10 mouse cellular contexts compared by ENCODE assay signal in genomic region chr10:8431857-8432256, GRCm38 (mm10).
DNase-seq lines count a peak whose midpoint lies in the region; ATAC-seq lines count a peak whose summit lies in the region.
"Had no signal": no experiment of that assay in that cellular context is flagged by ENCODE, and none has a peak within 500 bp of the region (broad histone marks: within the 10 kb centered on the region; RNA-seq: fewer than 3 reads in every experiment).

No protein-coding gene starts in this region.

- peak; percentile 6 to 15 for DNase-seq in adrenal gland, postnatal 36 days
- DNase-seq in adrenal gland, postnatal 4 days (ENCODE audit: low spot score in 2 of 2), result no peak
- DNase-seq in kidney, postnatal 14 days, result peak; percentile 5
- peak; percentile 24 for DNase-seq in retina, embryonic 14.5 days (ENCODE audit: low spot score)
- DNase-seq in spleen, postnatal 10 days (ENCODE audit: low spot score in 2 of 2), result no peak
- DNase-seq: layer of hippocampus, postnatal 36 days; thymus, postnatal 4 days had no signal

- no peaks in the 10 kb centered on the region for H3K36me3 ChIP-seq in kidney, embryonic 16.5 days (ENCODE audit: insufficient read depth, low read length)
- no peaks in the 10 kb centered on the region for H3K36me3 ChIP-seq in heart, embryonic 15.5 days

- WGBS in kidney, embryonic 16.5 days, result 75% methylated on average over 2 of the region's 2 CpGs
- WGBS in heart, embryonic 15.5 days, result 55% methylated on average over 2 of the region's 2 CpGs

- no peak overlapping the region for H3K4me3 ChIP-seq in kidney, embryonic 16.5 days (ENCODE audit: low read length)
- no peak overlapping the region for H3K4me3 ChIP-seq in heart, embryonic 15.5 days

- no peak for ATAC-seq in kidney, embryonic 16.5 days (ENCODE audit: low FRiP score, low TSS enrichment)
- ATAC-seq in heart, embryonic 15.5 days (replicated peaks; ENCODE audit: insufficient number of reproducible peaks, insufficient read depth, low FRiP score, low read depth), result peak; percentile 50; the same call in 1 of the 2 replicates
- ATAC-seq in activated CD4-positive, CD25-positive, alpha-beta regulatory T cell, adult 4 months, result no peak

- H3K27ac ChIP-seq in kidney, embryonic 16.5 days (ENCODE audit: low read length), result no peak overlapping the region
- no peak overlapping the region for H3K27ac ChIP-seq in heart, embryonic 15.5 days

- H3K4me2 ChIP-seq in kidney, embryonic 16.5 days (replicated peaks; ENCODE audit: low read depth, low read length), result no peak overlapping the region
- no peak overlapping the region for H3K4me2 ChIP-seq in heart, embryonic 15.5 days

- H3K4me1 ChIP-seq in kidney, embryonic 16.5 days (ENCODE audit: insufficient read depth, low read length), result 0 out of 2 replicates have a peak, but pooled peaks cover 3% of the 10 kb centered on the region
- peaks cover 11% of the 10 kb centered on the region for H3K4me1 ChIP-seq in heart, embryonic 15.5 days (replicated peaks)

- no peaks in the 10 kb centered on the region for H3K27me3 ChIP-seq in kidney, embryonic 16.5 days (ENCODE audit: insufficient read depth, low read length)
- no peaks in the 10 kb centered on the region for H3K27me3 ChIP-seq in heart, embryonic 15.5 days

- no peaks in the 10 kb centered on the region for H3K9me3 ChIP-seq in kidney, embryonic 16.5 days (ENCODE audit: low read length)
- no peaks in the 10 kb centered on the region for H3K9me3 ChIP-seq in heart, embryonic 15.5 days (replicated peaks)

- no peak overlapping the region for H3K9ac ChIP-seq in kidney, embryonic 16.5 days (replicated peaks; ENCODE audit: low read length)
- no peak overlapping the region for H3K9ac ChIP-seq in heart, embryonic 15.5 days

Comparison
In these comparisons a context has a peak if more than half of its experiments do, and no peak if none do; other contexts are left out.
1. DNase-seq: peak in adrenal gland, postnatal 36 days (2 of 2), kidney, postnatal 14 days (single experiment) and retina, embryonic 14.5 days (single experiment); none in adrenal gland, postnatal 4 days (0 of 2) and spleen, postnatal 10 days (0 of 2).